Mouse (Mus musculus) embryonic facial prominence, embryonic 15.5 days (tissue): ENCODE results near the gene Krtap5-4. TPM values are rescaled to one million over a fixed set of nuclear protein-coding genes. Genes with fewer than 3 reads are reported as not detected.
"Not testable (repeated sequence)": the region's sequence is repeated elsewhere in the genome, so short reads cannot be mapped to it uniquely, and the experiment has no call there.

Experiments used
- ATAC-seq: fragments of 200-750 bp; cut with Nextera tagmentation; 2 replicates; pipeline ENCODE4 v1.8.0; 2017; ENCODE audit warnings: low read depth, moderate TSS enrichment; ENCODE audit not compliant: insufficient number of reproducible peaks, low FRiP score, low TSS enrichment
- H3K27ac ChIP-seq: fragments of 300-500 bp; sonication (generic); replicated peaks from 2 replicates; pipeline ENCODE4 v1.5.1; 2015; ENCODE audit warnings: mild to moderate bottlenecking, inconsistent platforms
- H3K27me3 ChIP-seq: fragments of 300-500 bp; sonication (generic); 2 replicates; pipeline ENCODE4 v1.6.1; 2015; ENCODE audit warnings: inconsistent platforms
- H3K36me3 ChIP-seq: fragments of 300-500 bp; sonication (generic); 2 replicates; pipeline ENCODE4 v1.6.1; 2015; ENCODE audit warnings: mild to moderate bottlenecking, inconsistent platforms
- H3K4me1 ChIP-seq: fragments of 300-500 bp; sonication (generic); 2 replicates; pipeline ENCODE4 v1.6.1; 2015; ENCODE audit warnings: inconsistent platforms
- H3K4me2 ChIP-seq: fragments of 300-500 bp; sonication (generic); replicated peaks from 2 replicates; pipeline ENCODE4 v1.6.1; 2015; ENCODE audit warnings: mild to moderate bottlenecking, inconsistent platforms
- H3K4me3 ChIP-seq: fragments of 300-500 bp; sonication (generic); replicated peaks from 2 replicates; pipeline ENCODE4 v1.5.1; 2015; ENCODE audit warnings: mild to moderate bottlenecking, inconsistent platforms
- H3K9ac ChIP-seq: fragments of 300-500 bp; sonication (generic); 2 replicates; pipeline ENCODE4 v1.6.1; 2015; ENCODE audit warnings: inconsistent platforms
- H3K9me3 ChIP-seq: fragments of 300-500 bp; sonication (generic); replicated peaks from 2 replicates; pipeline ENCODE4 v1.6.1; 2016; ENCODE audit warnings: inconsistent platforms
- WGBS: fragments of 180-500 bp; shearing (Covaris S2); methylation state at CpG from one replicate; pipeline ENCODE4 v1.1.7; 2015; 5-methylcytosine and 5-hydroxymethylcytosine counted together
- polyA plus RNA-seq: library from polyadenylated mRNA; unstranded; fragments of >200 nt; fragmentation: Nextera tagmentation; extraction: Ambion mirVana; gene quantifications from 2 replicates; pipeline ENCODE4 v1.2.1, GENCODE M21; 2015

Gene Krtap5-4
- 0.21 and 0.37 TPM in 2 replicates for polyA plus RNA-seq

- ATAC-seq, result no peak
- no peaks in the 10 kb centered on the region for H3K4me1 ChIP-seq
- H3K27ac ChIP-seq, result no peak within 1 kb of the TSS
- H3K4me2 ChIP-seq, result no peak within 1 kb of the TSS
- H3K9me3 ChIP-seq, result no peaks in the 10 kb centered on the region
- WGBS, result 70% methylated on average over 3 of the region's 3 CpGs
- H3K9ac ChIP-seq, result no peak within 1 kb of the TSS
- no peaks in the 10 kb centered on the region for H3K36me3 ChIP-seq
- H3K27me3 ChIP-seq, result no peaks in the 10 kb centered on the region
- H3K4me3 ChIP-seq, result no peak within 1 kb of the TSS
Observed at GRCm38 (mm10) chr7:142303249-142303648, at the start of gene Krtap5-4. Gene Krtap5-4 (plus strand): TSS chr7:142303549.

- Histone ChIP-seq H3K4me1 (no peaks in the 10 kb centered on the region), H3K9me3 (no peaks in the 10 kb centered on the region), H3K4me2 (no peak overlapping the region), H3K27ac (no peak overlapping the region), H3K4me3 (no peak overlapping the region), H3K9ac (no peak overlapping the region), H3K36me3 (no peaks in the 10 kb centered on the region), H3K27me3 (0 out of 2 replicates have a peak, but pooled peaks cover 7% of the 10 kb centered on the region)
- ATAC-seq, result no peak
- 1% methylated on average over 2 of the region's 2 CpGs for WGBS
Observed at GRCm38 (mm10) chr7:142255517-142255916, 47.8 kb upstream of the Krtap5-4 start.

- ATAC-seq, H3K27me3 ChIP-seq, H3K4me2 ChIP-seq, H3K9ac ChIP-seq, H3K9me3 ChIP-seq, H3K27ac ChIP-seq, H3K4me1 ChIP-seq, H3K4me3 ChIP-seq, H3K36me3 ChIP-seq: not testable (repeated sequence)
- 36% methylated on average over 1 of the region's 1 CpGs for WGBS
Observed at GRCm38 (mm10) chr7:142258254-142258653, 45.1 kb upstream of the Krtap5-4 start, which contains the start of gene Gm2431. Gene Gm2431 (minus strand): TSS chr7:142258354.

GRCm38 (mm10) chr7:142274263-142274662, 29.1 kb upstream of the Krtap5-4 start, which contains the start of gene Gm4559:
Gene Gm4559 (minus strand): TSS chr7:142274363.
- H3K36me3 ChIP-seq, H3K4me3 ChIP-seq, H3K27me3 ChIP-seq, H3K27ac ChIP-seq, H3K9ac ChIP-seq, ATAC-seq, H3K9me3 ChIP-seq, H3K4me1 ChIP-seq, H3K4me2 ChIP-seq: not testable (repeated sequence)

GRCm38 (mm10) chr7:142278183-142278582, 25.2 kb upstream of the Krtap5-4 start:
- not testable (repeated sequence) for H3K4me3 ChIP-seq, H3K36me3 ChIP-seq, H3K9ac ChIP-seq, H3K4me2 ChIP-seq, H3K27me3 ChIP-seq, H3K27ac ChIP-seq, ATAC-seq, H3K9me3 ChIP-seq, H3K4me1 ChIP-seq
- WGBS, result 0% methylated on average over 3 of the region's 3 CpGs

- not testable (repeated sequence) for H3K4me2 ChIP-seq, H3K27ac ChIP-seq, H3K9me3 ChIP-seq, H3K4me1 ChIP-seq, ATAC-seq, H3K4me3 ChIP-seq, H3K36me3 ChIP-seq, H3K27me3 ChIP-seq, H3K9ac ChIP-seq
- WGBS, result 54% methylated on average over 1 of the region's 1 CpGs
Observed at GRCm38 (mm10) chr7:142279291-142279690, 24.1 kb upstream of the Krtap5-4 start.

GRCm38 (mm10) chr7:142282847-142283246, 20.5 kb upstream of the Krtap5-4 start:
- not testable (repeated sequence) for H3K27me3 ChIP-seq, H3K27ac ChIP-seq, H3K36me3 ChIP-seq, ATAC-seq, H3K9ac ChIP-seq, H3K4me2 ChIP-seq, H3K4me1 ChIP-seq, H3K9me3 ChIP-seq, H3K4me3 ChIP-seq
- WGBS, result 33% methylated on average over 2 of the region's 2 CpGs

- Histone ChIP-seq H3K27ac (peak overlapping the region; percentile 90), H3K4me1 (peaks cover 7% of the 10 kb centered on the region; the same call in 1 of the 2 replicates), H3K4me3 (peak overlapping the region; percentile 52), H3K9ac (peak overlapping the region; percentile 69), H3K27me3 (peaks cover 8% of the 10 kb centered on the region), H3K9me3 (no peaks in the 10 kb centered on the region), H3K4me2 (peak overlapping the region; percentile 60), H3K36me3 (no peaks in the 10 kb centered on the region)
- peak; percentile 86 for ATAC-seq
- WGBS, result 0% methylated on average over 38 of the region's 38 CpGs
Observed at GRCm38 (mm10) chr7:142284023-142284591, 19.2 kb upstream of the Krtap5-4 start.

GRCm38 (mm10) chr7:142284615-142285080, 18.7 kb upstream of the Krtap5-4 start:
- Histone ChIP-seq H3K9me3 (no peaks in the 10 kb centered on the region), H3K4me2 (peak overlapping the region; percentile 60), H3K27ac (peak overlapping the region; percentile 90), H3K4me3 (peak overlapping the region; percentile 52), H3K9ac (peak overlapping the region; percentile 69), H3K4me1 (peaks cover 7% of the 10 kb centered on the region; the same call in 1 of the 2 replicates), H3K36me3 (no peaks in the 10 kb centered on the region), H3K27me3 (peaks cover 8% of the 10 kb centered on the region)
- peak; percentile 76; the same call in 1 of the 2 replicates for ATAC-seq
- under 1% methylated on average over 19 of the region's 19 CpGs for WGBS

GRCm38 (mm10) chr7:142285130-142285835, 18.1 kb upstream of the Krtap5-4 start:
- 0 out of 2 replicates have a peak, but pooled peaks have one; percentile 61 for ATAC-seq

GRCm38 (mm10) chr7:142285910-142286612, 17.3 kb upstream of the Krtap5-4 start:
- 70% methylated on average over 9 of the region's 9 CpGs for WGBS
- H3K4me3 ChIP-seq, H3K9me3 ChIP-seq, H3K27ac ChIP-seq, ATAC-seq, H3K9ac ChIP-seq, H3K27me3 ChIP-seq, H3K4me1 ChIP-seq, H3K4me2 ChIP-seq, H3K36me3 ChIP-seq: not testable (repeated sequence)

More at GRCm38 (mm10) chr7:142285130-142285835, 18.1 kb upstream of the Krtap5-4 start:
- Histone ChIP-seq H3K4me2 (peak overlapping the region; percentile 60), H3K27me3 (peaks cover 8% of the 10 kb centered on the region), H3K9ac (no peak overlapping the region), H3K27ac (no peak overlapping the region), H3K36me3 (no peaks in the 10 kb centered on the region), H3K9me3 (no peaks in the 10 kb centered on the region), H3K4me1 (peaks cover 7% of the 10 kb centered on the region; the same call in 1 of the 2 replicates), H3K4me3 (peak overlapping the region; percentile 52)
- 20% methylated on average over 23 of the region's 23 CpGs for WGBS
